Mouse (Mus musculus) embryonic fibroblast, embryonic 13.5 days (primary cell): Measurements from ENCODE around the gene Olfr157. TPM values are rescaled to one million over a fixed set of nuclear protein-coding genes. Genes with fewer than 3 reads are reported as not detected.
A peak's percentile ranks its signal among the peaks of the same experiment; 100 is the strongest.

ENCODE experiments used
- H3K27ac ChIP-seq: 2 replicates; pipeline ENCODE4 v1.5.1; 2012; ENCODE audit warnings: low read length, control low read depth, inconsistent platforms; ENCODE audit not compliant: insufficient read depth
- H3K4me1 ChIP-seq: 2 replicates; pipeline ENCODE4 v1.6.1; 2011; ENCODE audit warnings: low read length; ENCODE audit not compliant: control insufficient read depth, insufficient read depth
- H3K4me3 ChIP-seq: 2 replicates; pipeline ENCODE4 v1.5.1; 2011; ENCODE audit warnings: mild to moderate bottlenecking, control low read depth, low read length; ENCODE audit not compliant: insufficient read depth
- CTCF ChIP-seq: IDR thresholded peaks from 2 replicates; pipeline ENCODE4 v1.5.1; 2011; ENCODE audit warnings: mild to moderate bottlenecking, control low read depth, low read length, moderate library complexity, borderline replicate concordance; ENCODE audit not compliant: insufficient read depth
- POLR2A ChIP-seq: IDR thresholded peaks from 2 replicates; pipeline ENCODE4 v1.6.1; 2011; ENCODE audit warnings: low read depth, mild to moderate bottlenecking, control low read depth, low read length, moderate library complexity
- polyA plus RNA-seq: library from polyadenylated mRNA; stranded (reverse); fragments of >200 nt; gene quantifications from 2 replicates; pipeline ENCODE4 v1.2.4, GENCODE M21; 2011; ENCODE audit warnings: low read depth; ENCODE audit not compliant: missing spikeins, insufficient read length

Olfr157 gene
- not detected in 2 replicates for polyA plus RNA-seq

- TF ChIP-seq POLR2A: no peak
- TF ChIP-seq CTCF: no peak
- no peak within 1 kb of the TSS for H3K27ac ChIP-seq
- no peak within 1 kb of the TSS for H3K4me3 ChIP-seq
- no peaks in the 10 kb centered on the region for H3K4me1 ChIP-seq
These were observed at the start of gene Olfr157 for GRCm38 (mm10) chr4:43840101-43840500. Olfr157 (minus strand) TSS chr4:43840201.

GRCm38 (mm10) chr4:43884196-43884595, 44.2 kb upstream of the Olfr157 start:
- Histone ChIP-seq H3K4me3 (no peak overlapping the region), H3K27ac (no peak overlapping the region), H3K4me1 (peaks cover 6% of the 10 kb centered on the region)
- TF ChIP-seq POLR2A (no peak), CTCF (no peak)

- no peak for TF ChIP-seq POLR2A
- TF ChIP-seq CTCF: no peak
- H3K4me1 ChIP-seq: peaks cover 12% of the 10 kb centered on the region
- H3K27ac ChIP-seq: no peak overlapping the region
- no peak overlapping the region for H3K4me3 ChIP-seq
These were observed 39.6 kb upstream of the Olfr157 start for GRCm38 (mm10) chr4:43879566-43879965.

- no peak for TF ChIP-seq POLR2A
- no peak for TF ChIP-seq CTCF
- peaks cover 8% of the 10 kb centered on the region for H3K4me1 ChIP-seq
- no peak overlapping the region; the same call in 1 of the 2 replicates for H3K4me3 ChIP-seq
- H3K27ac ChIP-seq: peak overlapping the region; percentile 76
These were observed 38.2 kb upstream of the Olfr157 start for GRCm38 (mm10) chr4:43878121-43878776.

- peaks cover 8% of the 10 kb centered on the region for H3K4me1 ChIP-seq
- no peak overlapping the region for H3K27ac ChIP-seq
- no peak for TF ChIP-seq CTCF
- no peak for TF ChIP-seq POLR2A
- H3K4me3 ChIP-seq: no peak overlapping the region
These were observed 37.2 kb upstream of the Olfr157 start for GRCm38 (mm10) chr4:43877230-43877629.

GRCm38 (mm10) chr4:43875919-43876411, 36.0 kb upstream of the Olfr157 start:
- no peak for TF ChIP-seq POLR2A
- no peak for TF ChIP-seq CTCF
- Histone ChIP-seq H3K4me3 (peak overlapping the region; percentile 63), H3K27ac (no peak overlapping the region), H3K4me1 (peaks cover 8% of the 10 kb centered on the region)

GRCm38 (mm10) chr4:43875160-43875918, 35.3 kb upstream of the Olfr157 start, which contains the start of gene Reck:
Reck (plus strand) TSS chr4:43875530.
- Histone ChIP-seq H3K4me3 (peak within 1 kb of the TSS; percentile 63), H3K27ac (no peak within 1 kb of the TSS), H3K4me1 (peaks cover 8% of the 10 kb centered on the region)
- TF ChIP-seq CTCF: no peak
- TF ChIP-seq POLR2A: peak; percentile 22; the same call in 1 of the 2 replicates

GRCm38 (mm10) chr4:43874501-43874900, 34.5 kb upstream of the Olfr157 start:
- Histone ChIP-seq H3K4me1 (peaks cover 8% of the 10 kb centered on the region), H3K4me3 (no peak overlapping the region), H3K27ac (no peak overlapping the region)
- TF ChIP-seq CTCF (no peak), POLR2A (no peak)

GRCm38 (mm10) chr4:43869821-43870220, 29.8 kb upstream of the Olfr157 start:
- TF ChIP-seq CTCF: no peak
- TF ChIP-seq POLR2A: no peak
- no peak overlapping the region for H3K4me3 ChIP-seq
- H3K27ac ChIP-seq: no peak overlapping the region
- H3K4me1 ChIP-seq: no peaks in the 10 kb centered on the region

GRCm38 (mm10) chr4:43863298-43863697, 23.3 kb upstream of the Olfr157 start:
- Histone ChIP-seq H3K4me3 (no peak overlapping the region), H3K4me1 (no peaks in the 10 kb centered on the region), H3K27ac (no peak overlapping the region)
- no peak for TF ChIP-seq CTCF
- TF ChIP-seq POLR2A: no peak
